Mouse (Mus musculus) hindbrain, embryonic 15.5 days (tissue): Measurements from ENCODE around the gene Zscan18. TPM values are rescaled to one million over a fixed set of nuclear protein-coding genes. Genes with fewer than 3 reads are reported as not detected.
A peak's percentile ranks its signal among the peaks of the same experiment; 100 is the strongest.
"Not testable (repeated sequence)": the region's sequence is repeated elsewhere in the genome, so short reads cannot be mapped to it uniquely, and the experiment has no call there.

Experiments used
- ATAC-seq: fragments of 200-750 bp; cut with Nextera tagmentation; 2 replicates; pipeline ENCODE4 v1.8.0; 2017; ENCODE audit warnings: low read depth, moderate number of reproducible peaks, moderate TSS enrichment; ENCODE audit not compliant: low FRiP score
- H3K27ac ChIP-seq: fragments of 300-500 bp; sonication (generic); replicated peaks from 2 replicates; pipeline ENCODE4 v1.5.1; 2015; ENCODE audit warnings: mild to moderate bottlenecking, inconsistent platforms
- H3K27me3 ChIP-seq: fragments of 300-500 bp; sonication (generic); 2 replicates; pipeline ENCODE4 v1.6.1; 2015; ENCODE audit warnings: control low read depth, inconsistent platforms
- H3K36me3 ChIP-seq: fragments of 300-500 bp; sonication (generic); 2 replicates; pipeline ENCODE4 v1.6.1; 2015; ENCODE audit warnings: control low read depth, inconsistent platforms
- H3K4me1 ChIP-seq: fragments of 300-500 bp; sonication (generic); replicated peaks from 2 replicates; pipeline ENCODE4 v1.6.1; 2015; ENCODE audit warnings: control low read depth, inconsistent platforms
- H3K4me2 ChIP-seq: fragments of 300-500 bp; sonication (generic); 2 replicates; pipeline ENCODE4 v1.6.1; 2015; ENCODE audit warnings: moderate library complexity, mild to moderate bottlenecking, inconsistent platforms
- H3K4me3 ChIP-seq: fragments of 300-500 bp; sonication (generic); 2 replicates; pipeline ENCODE4 v1.5.1; 2015; ENCODE audit warnings: mild to moderate bottlenecking, inconsistent platforms
- H3K9ac ChIP-seq: fragments of 300-500 bp; sonication (generic); 2 replicates; pipeline ENCODE4 v1.6.1; 2015; ENCODE audit warnings: inconsistent platforms
- H3K9me3 ChIP-seq: fragments of 300-500 bp; sonication (generic); 2 replicates; pipeline ENCODE4 v1.6.1; 2016; ENCODE audit warnings: control low read depth, inconsistent platforms
- WGBS: fragments of 180-500 bp; shearing (Covaris S2); methylation state at CpG from one replicate; pipeline ENCODE4 v1.1.7; 2015; 5-methylcytosine and 5-hydroxymethylcytosine counted together
- polyA plus RNA-seq: library from polyadenylated mRNA; unstranded; fragments of >200 nt; fragmentation: Nextera tagmentation; extraction: Ambion mirVana; gene quantifications from 2 replicates; pipeline ENCODE4 v1.2.1, GENCODE M21; 2015

Gene Zscan18
- polyA plus RNA-seq, result 28.2 and 33.1 TPM in 2 replicates

- no peaks in the 10 kb centered on the region for H3K9me3 ChIP-seq
- WGBS, result 4% methylated on average over 31 of the region's 31 CpGs
- H3K27me3 ChIP-seq, result no peaks in the 10 kb centered on the region
- H3K27ac ChIP-seq, result peak within 1 kb of the TSS; percentile 93
- H3K9ac ChIP-seq, result peak within 1 kb of the TSS; percentile 73
- H3K4me2 ChIP-seq, result peak within 1 kb of the TSS; percentile 71
- H3K4me1 ChIP-seq, result peaks cover 10% of the 10 kb centered on the region
- peak within 1 kb of the TSS; percentile 48 for H3K4me3 ChIP-seq
- H3K36me3 ChIP-seq, result peaks cover 28% of the 10 kb centered on the region
- ATAC-seq, result peak; percentile 98
These were observed at the start of gene Zscan18 for GRCm38 (mm10) chr7:12802866-12803726. Zscan18 (minus strand) TSS chr7:12803635.

- Histone ChIP-seq H3K4me1 (peaks cover 6% of the 10 kb centered on the region; the same call in 1 of the 2 replicates), H3K4me3 (peak overlapping the region; percentile 49), H3K9me3 (peaks cover 46% of the 10 kb centered on the region), H3K9ac (no peak overlapping the region), H3K36me3 (peaks cover 46% of the 10 kb centered on the region), H3K4me2 (peak overlapping the region; percentile 59), H3K27ac (no peak overlapping the region), H3K27me3 (no peaks in the 10 kb centered on the region)
- WGBS, result 99% methylated on average over 4 of the region's 4 CpGs
- no peak for ATAC-seq
These were observed 32.3 kb upstream of the Zscan18 start for GRCm38 (mm10) chr7:12835779-12836178.

- ATAC-seq, result peak; percentile 74
- peak overlapping the region; percentile 49 for H3K4me3 ChIP-seq
- H3K9me3 ChIP-seq, result peaks cover 41% of the 10 kb centered on the region
- H3K4me2 ChIP-seq, result peak overlapping the region; percentile 59
- 38% methylated on average over 13 of the region's 13 CpGs for WGBS
- peak overlapping the region; percentile 65 for H3K27ac ChIP-seq
- H3K9ac ChIP-seq, result peak overlapping the region; percentile 40
- no peaks in the 10 kb centered on the region for H3K27me3 ChIP-seq
- H3K4me1 ChIP-seq, result peaks cover 6% of the 10 kb centered on the region; the same call in 1 of the 2 replicates
- H3K36me3 ChIP-seq, result peaks cover 40% of the 10 kb centered on the region
These were observed 31.8 kb upstream of the Zscan18 start for GRCm38 (mm10) chr7:12835193-12835671.

GRCm38 (mm10) chr7:12834162-12835120 lies 31.0 kb upstream of the Zscan18 start, which contains the start of gene Zfp110:
Zfp110 (plus strand) TSS chr7:12834761.
- Histone ChIP-seq H3K4me1 (peaks cover 6% of the 10 kb centered on the region; the same call in 1 of the 2 replicates), H3K27me3 (no peaks in the 10 kb centered on the region), H3K4me3 (peak within 1 kb of the TSS; percentile 49), H3K27ac (peak within 1 kb of the TSS; percentile 65), H3K4me2 (peak within 1 kb of the TSS; percentile 59), H3K9ac (peak within 1 kb of the TSS; percentile 40), H3K9me3 (peaks cover 35% of the 10 kb centered on the region), H3K36me3 (peaks cover 34% of the 10 kb centered on the region)
- 3% methylated on average over 47 of the region's 47 CpGs for WGBS
- peak; percentile 97 for ATAC-seq

GRCm38 (mm10) chr7:12818521-12819295 lies 15.3 kb upstream of the Zscan18 start, which contains the start of gene Zfp329:
Zfp329 (minus strand) TSS chr7:12818858.
- Histone ChIP-seq H3K4me3 (peak within 1 kb of the TSS; percentile 88), H3K36me3 (peaks cover 24% of the 10 kb centered on the region), H3K27ac (peak within 1 kb of the TSS; percentile 96), H3K9me3 (peaks cover 14% of the 10 kb centered on the region; the same call in 1 of the 2 replicates), H3K4me1 (peaks cover 13% of the 10 kb centered on the region), H3K27me3 (no peaks in the 10 kb centered on the region), H3K4me2 (peak within 1 kb of the TSS; percentile 72), H3K9ac (peak within 1 kb of the TSS; percentile 91)
- peak; percentile 98 for ATAC-seq
- WGBS, result under 1% methylated on average over 40 of the region's 40 CpGs

GRCm38 (mm10) chr7:12815566-12815965 lies 12.1 kb upstream of the Zscan18 start:
- ATAC-seq, result no peak
- Histone ChIP-seq H3K4me2 (no peak overlapping the region), H3K4me3 (no peak overlapping the region), H3K27me3 (no peaks in the 10 kb centered on the region), H3K9ac (no peak overlapping the region), H3K9me3 (peaks cover 30% of the 10 kb centered on the region), H3K4me1 (peaks cover 13% of the 10 kb centered on the region), H3K36me3 (peaks cover 50% of the 10 kb centered on the region), H3K27ac (no peak overlapping the region)
- over 99% methylated on average over 8 of the region's 8 CpGs for WGBS

GRCm38 (mm10) chr7:12803727-12804071 lies 264 bp upstream of the Zscan18 start:
- peak overlapping the region; percentile 48 for H3K4me3 ChIP-seq
- peaks cover 30% of the 10 kb centered on the region for H3K36me3 ChIP-seq
- H3K4me2 ChIP-seq, result peak overlapping the region; percentile 71
- WGBS, result 1% methylated on average over 16 of the region's 16 CpGs
- H3K4me1 ChIP-seq, result peaks cover 10% of the 10 kb centered on the region
- H3K9ac ChIP-seq, result peak overlapping the region; percentile 73
- H3K27me3 ChIP-seq, result no peaks in the 10 kb centered on the region
- peak overlapping the region; percentile 93 for H3K27ac ChIP-seq
- peaks cover 5% of the 10 kb centered on the region; the same call in 1 of the 2 replicates for H3K9me3 ChIP-seq
- no peak; the same call in 1 of the 2 replicates for ATAC-seq

- H3K27me3 ChIP-seq, result no peaks in the 10 kb centered on the region
- no peak for ATAC-seq
- H3K9ac ChIP-seq, result no peak overlapping the region
- no peak overlapping the region for H3K27ac ChIP-seq
- WGBS, result 94% methylated on average over 1 of the region's 1 CpGs
- peaks cover 4% of the 10 kb centered on the region; the same call in 1 of the 2 replicates for H3K9me3 ChIP-seq
- H3K36me3 ChIP-seq, result peaks cover 13% of the 10 kb centered on the region; the same call in 1 of the 2 replicates
- no peak overlapping the region for H3K4me3 ChIP-seq
- H3K4me2 ChIP-seq, result no peak overlapping the region
- peaks cover 10% of the 10 kb centered on the region for H3K4me1 ChIP-seq
These were observed 3.9 kb downstream of the Zscan18 start for GRCm38 (mm10) chr7:12799554-12799953.

GRCm38 (mm10) chr7:12797971-12798370 lies 5.5 kb downstream of the Zscan18 start:
- Histone ChIP-seq H3K27ac (no peak overlapping the region), H3K4me2 (no peak overlapping the region), H3K9ac (no peak overlapping the region), H3K4me3 (no peak overlapping the region), H3K9me3 (peaks cover 4% of the 10 kb centered on the region; the same call in 1 of the 2 replicates), H3K4me1 (peaks cover 2% of the 10 kb centered on the region), H3K27me3 (no peaks in the 10 kb centered on the region), H3K36me3 (peaks cover 13% of the 10 kb centered on the region; the same call in 1 of the 2 replicates)
- WGBS, result 66% methylated on average over 2 of the region's 2 CpGs
- no peak for ATAC-seq

GRCm38 (mm10) chr7:12792624-12793023 lies 10.8 kb downstream of the Zscan18 start:
- WGBS, result 92% methylated on average over 11 of the region's 11 CpGs
- not testable (repeated sequence) for H3K9ac ChIP-seq, H3K4me1 ChIP-seq, H3K4me3 ChIP-seq, H3K27me3 ChIP-seq, H3K36me3 ChIP-seq, ATAC-seq, H3K27ac ChIP-seq, H3K9me3 ChIP-seq, H3K4me2 ChIP-seq

GRCm38 (mm10) chr7:12788025-12788424 lies 15.4 kb downstream of the Zscan18 start:
- H3K4me1 ChIP-seq, result no peaks in the 10 kb centered on the region
- no peak overlapping the region for H3K4me2 ChIP-seq
- H3K9ac ChIP-seq, result no peak overlapping the region
- no peak overlapping the region for H3K27ac ChIP-seq
- H3K27me3 ChIP-seq, result no peaks in the 10 kb centered on the region
- ATAC-seq, result peak; percentile 77; the same call in 1 of the 2 replicates
- H3K36me3 ChIP-seq, result no peaks in the 10 kb centered on the region
- WGBS, result 19% methylated on average over 5 of the region's 5 CpGs
- no peak overlapping the region for H3K4me3 ChIP-seq
- H3K9me3 ChIP-seq, result no peaks in the 10 kb centered on the region
